Mouse (Mus musculus) small intestine, adult 2 months (tissue): ENCODE measurements at regions not wholly inside any gene's neighbourhood (a gene's known extent, or its start where the extent isn't known, plus 50 kb on each side); places are given as distances from the start of the nearest gene placed in this dataset.

Experiments
- CTCF ChIP-seq: fragments of 200-500 bp; IDR thresholded peaks from 2 replicates; pipeline ENCODE4 v1.5.1; 2012; ENCODE audit warnings: low read depth, mild to moderate bottlenecking, control low read depth, inconsistent platforms, low read length, moderate library complexity, mixed read lengths; ENCODE audit not compliant: insufficient replicate concordance, insufficient read length; ENCODE audit errors: extremely low read depth
- POLR2A ChIP-seq: fragments of 200-500 bp; IDR thresholded peaks from 2 replicates; pipeline ENCODE4 v1.6.1; 2012; ENCODE audit warnings: low read depth, mild to moderate bottlenecking, control low read depth, inconsistent platforms, low read length, moderate library complexity

DNA sequence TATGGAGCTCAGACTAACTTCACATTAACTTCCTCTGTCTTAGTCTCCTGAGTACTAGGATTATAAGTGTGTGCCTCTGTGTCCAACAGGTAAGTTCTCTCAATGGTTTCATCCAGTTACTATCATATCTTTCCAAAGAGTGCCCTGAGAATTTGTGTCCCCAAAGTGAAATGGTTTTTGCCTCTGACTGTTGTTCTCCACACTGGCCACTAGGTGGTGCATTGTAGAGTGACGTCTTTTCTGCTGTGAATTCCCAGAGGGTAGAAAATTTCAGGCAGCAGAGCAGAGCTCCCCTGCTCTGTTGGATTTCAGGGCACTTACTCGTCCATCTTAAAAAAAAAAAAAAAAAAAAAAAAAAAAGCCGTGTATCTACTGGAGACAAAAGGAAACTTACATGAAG is 138.4 kb upstream of the Satb1 start:
- TF ChIP-seq CTCF (peak; percentile 16; the same call in 1 of the 2 replicates), POLR2A (no peak)
